Mouse (Mus musculus): ENCODE measurements at regions not wholly inside any gene's neighbourhood (a gene's known extent, or its start where the extent isn't known, plus 50 kb on each side); places are given as distances from the start of the nearest gene placed in this dataset.

DNA sequence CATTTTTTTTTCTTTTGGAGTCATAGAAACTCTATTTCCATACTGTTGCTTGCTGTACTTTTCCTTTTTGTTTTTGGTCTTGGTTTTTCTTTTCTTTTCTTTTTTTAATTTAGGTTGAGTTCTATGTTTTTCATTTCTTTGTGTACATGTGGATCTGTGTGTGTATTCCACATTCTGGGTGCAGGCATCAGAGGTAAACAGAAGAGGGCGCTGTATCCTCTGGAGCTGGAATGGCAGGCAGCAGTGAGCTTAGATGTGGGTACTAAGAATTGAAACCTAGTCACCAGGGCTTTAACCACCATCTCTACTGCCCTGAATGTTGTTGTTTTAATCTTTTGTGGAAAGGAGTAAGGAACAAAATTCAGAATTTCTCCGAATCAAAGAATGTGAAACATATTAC is 266.3 kb upstream of the Lyplal1 start:
- TF ChIP-seq POLR2A (IDR thresholded peaks at IDR 0.05; ENCODE audit: extremely low read depth, insufficient read depth, low read length) = no peak
- TF ChIP-seq CTCF (IDR thresholded peaks at IDR 0.05; ENCODE audit: extremely low read depth, insufficient read depth, low read length) = no peak

All from cortical plate, adult 2 months (tissue).